Mouse (Mus musculus): ENCODE data around the gene Psmd11.
"Not testable (repeated sequence)": the region's sequence is repeated elsewhere in the genome, so short reads cannot be mapped to it uniquely, and the experiment has no call there.

Gene Psmd11

GRCm38 (mm10) chr11:80428381-80429008 is at the start of gene Psmd11:
TSS of gene Psmd11 (plus strand) at chr11:80428615.
- DNase-seq (ENCODE audit: low read depth, low spot score), result peak; percentile 98

DNA sequence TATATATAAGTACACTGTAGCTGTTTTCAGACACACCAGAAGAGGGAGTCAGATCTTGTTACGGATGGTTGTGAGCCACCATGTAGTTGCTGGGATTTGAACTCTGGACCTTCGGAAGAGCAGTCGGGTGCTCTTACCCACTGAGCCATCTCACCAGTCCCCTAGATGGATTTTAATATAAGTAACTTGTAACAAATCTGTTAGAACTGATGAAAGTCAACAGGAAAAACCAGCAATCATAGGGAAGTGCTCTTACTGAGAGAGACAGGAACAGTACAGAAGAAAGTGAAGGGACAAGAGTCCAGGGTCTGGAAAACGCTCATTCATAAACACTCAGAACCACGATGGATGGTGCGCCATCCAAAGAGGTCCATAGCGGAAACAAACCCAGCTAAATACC is 49.2 kb upstream of the Psmd11 start:
- DNase-seq (ENCODE audit: low read depth, low spot score), result not testable (repeated sequence)

DNA sequence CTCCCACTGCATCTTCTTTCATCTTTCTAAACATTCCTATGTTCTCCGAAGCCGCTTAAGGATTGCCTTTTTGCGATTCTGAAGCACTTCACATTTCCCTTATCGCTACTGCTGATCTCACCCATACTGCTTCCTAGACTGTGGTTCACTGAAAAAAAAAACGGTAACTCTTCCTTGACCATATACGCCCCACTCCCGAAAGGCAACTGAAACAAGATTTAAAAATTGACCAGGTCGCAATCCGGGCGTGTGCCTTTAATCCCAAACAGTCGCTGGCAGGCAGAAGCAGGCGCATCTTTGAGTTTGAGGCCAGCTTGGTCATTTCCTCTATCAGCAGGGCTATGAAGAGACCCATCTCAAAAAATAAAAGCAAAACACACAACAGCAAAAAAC is 45.8 kb upstream of the Psmd11 start:
- no peak for DNase-seq (ENCODE audit: low read depth, low spot score)

DNA sequence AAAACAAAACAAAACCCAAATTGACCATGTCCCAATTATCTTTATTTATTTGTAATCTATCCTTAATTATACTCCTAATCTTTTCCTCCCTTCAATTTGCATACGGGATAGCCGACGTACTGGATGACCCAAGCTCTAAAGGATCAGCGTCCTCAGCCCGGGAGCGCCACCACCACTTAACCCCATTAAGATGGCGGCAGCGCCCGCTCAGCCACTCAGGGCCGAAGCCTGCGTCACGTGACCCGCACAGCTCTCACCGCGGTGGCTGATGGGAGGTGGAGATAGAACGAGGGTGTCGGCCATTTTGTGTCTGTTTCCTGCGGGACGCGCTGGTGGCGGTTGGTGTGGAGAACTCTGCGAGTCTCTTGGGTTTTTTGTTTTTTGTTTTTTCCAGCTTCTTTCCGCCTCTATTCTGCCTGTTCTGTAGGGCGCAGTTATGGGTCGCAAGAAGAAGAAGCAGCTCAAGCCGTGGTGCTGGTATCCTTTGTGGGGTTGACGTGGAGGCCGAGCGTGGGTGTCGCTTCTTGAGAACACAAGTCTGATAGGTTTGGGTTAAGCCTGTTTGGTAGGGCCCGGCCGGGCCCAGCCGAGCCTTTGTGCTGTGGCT is 45.3 kb upstream of the Psmd11 start, which contains the start of gene Zfp207:
TSS of gene Zfp207 (plus strand) at position 261 of the 607 bp plus-strand sequence.
- peak; percentile 96 for DNase-seq (ENCODE audit: low read depth, low spot score)

DNA sequence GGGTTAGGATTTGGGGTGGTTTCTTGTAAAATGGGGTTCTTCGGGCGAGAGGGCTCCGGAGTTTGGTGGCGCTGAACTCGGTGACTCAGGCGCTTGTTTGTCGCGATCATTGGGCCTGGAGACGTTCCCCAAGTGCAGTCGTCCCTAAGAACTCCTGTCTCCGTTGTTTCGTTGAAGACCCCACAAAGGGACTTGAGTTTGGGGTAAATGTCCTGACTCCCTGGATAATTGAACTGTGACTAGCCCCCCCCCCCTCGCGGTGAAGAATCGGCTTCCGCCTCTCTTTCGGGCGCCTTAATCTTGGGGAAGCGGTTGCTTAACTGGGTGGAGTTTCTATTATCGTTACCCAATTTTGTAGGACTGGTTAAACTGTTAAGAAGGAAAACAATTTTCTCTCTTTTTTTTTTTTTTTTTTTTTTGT is 44.8 kb upstream of the Psmd11 start:
- DNase-seq (ENCODE audit: low read depth, low spot score), result peak; percentile 26

GRCm38 (mm10) chr11:80384461-80384860 is 44.0 kb upstream of the Psmd11 start:
- DNase-seq (ENCODE audit: low read depth, low spot score), result no peak

DNA sequence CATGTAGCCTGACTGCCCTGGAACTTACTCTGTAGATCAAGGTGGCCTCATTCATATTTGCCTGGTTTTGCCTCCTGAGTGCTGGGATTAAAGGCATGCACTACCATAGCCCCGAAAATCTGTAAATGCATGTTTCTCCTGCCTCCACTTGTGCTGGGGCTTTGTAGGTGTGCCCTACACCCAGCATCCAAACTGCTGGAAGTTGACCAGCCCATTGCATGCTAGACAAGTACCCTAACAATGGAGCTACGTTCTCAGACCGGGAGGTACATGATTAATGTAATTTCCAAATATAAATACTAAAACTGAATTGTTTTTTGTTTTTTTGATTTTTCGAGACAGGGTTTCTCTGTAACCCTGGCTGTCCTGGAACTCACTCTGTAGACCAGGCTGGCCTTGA is 43.4 kb upstream of the Psmd11 start:
- no peak for DNase-seq (ENCODE audit: low read depth, low spot score)

- no peak for DNase-seq (ENCODE audit: low read depth, low spot score)
Measured at GRCm38 (mm10) chr11:80386790-80387189, 41.6 kb upstream of the Psmd11 start.

- no peak for DNase-seq (ENCODE audit: low read depth, low spot score)
Measured at GRCm38 (mm10) chr11:80389885-80390284, 38.5 kb upstream of the Psmd11 start.

DNA sequence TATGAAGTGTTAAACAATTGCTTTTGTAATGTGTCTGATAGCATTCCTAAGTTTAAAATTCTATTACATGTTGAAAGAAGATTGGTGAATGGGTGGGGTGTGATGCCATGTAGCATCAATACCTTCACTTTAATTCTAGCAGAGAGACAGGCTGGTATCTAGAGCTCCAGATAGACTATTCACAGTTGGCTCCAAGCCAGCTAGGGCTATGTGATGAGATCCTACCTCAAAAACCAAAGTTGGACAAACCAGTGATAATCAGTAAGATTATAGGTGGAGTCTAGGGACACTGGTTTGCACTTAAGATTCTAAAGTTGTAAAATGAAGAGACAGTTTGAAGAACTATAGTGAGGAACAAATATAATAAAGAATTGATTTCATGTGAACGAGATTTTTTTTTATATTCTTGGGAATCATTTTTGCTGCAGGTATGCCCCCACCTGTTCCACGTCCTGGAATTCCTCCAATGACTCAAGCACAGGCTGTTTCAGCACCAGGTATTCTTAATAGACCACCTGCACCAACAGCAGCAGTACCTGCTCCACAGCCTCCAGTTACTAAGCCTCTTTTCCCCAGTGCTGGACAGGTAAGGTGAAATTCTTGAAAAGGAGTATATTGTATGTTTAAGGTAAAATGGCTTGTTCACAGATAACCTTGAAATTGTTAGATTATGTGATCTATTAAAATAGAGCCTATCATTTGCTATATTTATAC is 36.9 kb upstream of the Psmd11 start:
- no peak for DNase-seq (ENCODE audit: low read depth, low spot score)

DNA sequence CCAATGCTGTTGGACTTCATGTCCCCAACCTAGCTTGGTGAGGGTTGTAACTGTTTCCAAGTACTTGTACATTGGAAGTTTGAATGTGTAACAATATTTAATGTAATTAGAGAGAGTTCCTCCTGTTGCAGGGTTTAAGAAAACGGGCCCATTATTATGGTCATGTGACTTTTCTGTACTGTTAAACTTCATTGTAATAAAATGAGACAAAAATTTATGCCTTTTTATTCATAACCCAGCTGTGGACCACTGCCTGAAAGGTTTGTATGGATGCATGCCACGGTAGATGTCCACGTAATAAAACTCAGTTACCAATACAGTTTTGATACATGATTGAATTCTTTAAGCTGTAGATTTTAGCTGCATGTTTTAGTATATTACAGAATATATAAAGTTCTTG is 32.5 kb upstream of the Psmd11 start:
- DNase-seq (ENCODE audit: low read depth, low spot score), result no peak

DNA sequence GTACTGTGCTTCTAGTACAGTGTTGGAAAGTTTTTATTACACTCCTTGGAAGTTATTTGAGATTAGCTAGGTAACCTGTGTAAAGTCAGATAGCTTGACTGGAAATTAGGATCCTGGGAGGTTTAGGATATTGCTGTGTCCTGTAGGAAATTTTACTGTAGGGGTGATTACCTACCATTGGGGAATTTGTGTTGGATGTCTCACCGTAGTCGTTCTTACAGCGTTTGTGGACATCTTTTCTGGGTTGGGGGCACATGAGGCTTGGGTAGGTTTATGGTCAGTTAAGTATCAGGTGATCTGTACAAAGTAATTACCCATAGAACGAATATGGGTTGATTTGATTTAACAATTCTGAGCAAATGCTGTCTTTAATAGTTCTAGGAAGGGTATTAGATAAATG is 31.8 kb upstream of the Psmd11 start:
- DNase-seq (ENCODE audit: low read depth, low spot score), result no peak

- not testable (repeated sequence) for DNase-seq (ENCODE audit: low read depth, low spot score)
Measured at GRCm38 (mm10) chr11:80407878-80408277, 20.5 kb upstream of the Psmd11 start.

- no peak for DNase-seq (ENCODE audit: low read depth, low spot score)
Measured at GRCm38 (mm10) chr11:80410377-80410776, 18.0 kb upstream of the Psmd11 start.

- no peak for DNase-seq (ENCODE audit: low read depth, low spot score)
Measured at GRCm38 (mm10) chr11:80417085-80417484, 11.3 kb upstream of the Psmd11 start.

DNA sequence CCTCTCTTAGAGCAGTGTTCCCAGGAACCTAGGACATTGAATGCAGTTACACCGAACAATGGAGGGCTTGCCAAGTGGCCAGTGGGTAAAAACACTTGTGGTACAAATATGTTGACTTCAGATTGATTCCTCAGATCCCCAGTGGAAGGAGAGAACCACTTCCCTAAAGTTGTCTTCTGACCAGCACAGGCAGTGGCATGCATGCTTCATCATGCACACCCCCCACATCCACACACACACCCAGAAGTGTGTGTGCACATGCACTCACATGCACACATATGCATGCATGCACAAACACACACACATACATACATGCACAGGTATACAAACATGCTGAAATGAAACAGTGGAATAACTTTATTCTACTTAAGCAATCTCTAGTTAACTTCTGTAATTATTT is 8.7 kb upstream of the Psmd11 start:
- DNase-seq (ENCODE audit: low read depth, low spot score), result no peak

GRCm38 (mm10) chr11:80420202-80420984 is 8.0 kb upstream of the Psmd11 start:
- DNase-seq (ENCODE audit: low read depth, low spot score), result no peak

- no peak for DNase-seq (ENCODE audit: low read depth, low spot score)
Measured at GRCm38 (mm10) chr11:80421421-80422047, 6.9 kb upstream of the Psmd11 start.

- DNase-seq (ENCODE audit: low read depth, low spot score), result no peak
Measured at GRCm38 (mm10) chr11:80424691-80425090, 3.7 kb upstream of the Psmd11 start.

GRCm38 (mm10) chr11:80425247-80425778 is 3.1 kb upstream of the Psmd11 start:
- DNase-seq (ENCODE audit: low read depth, low spot score), result no peak
